Mouse (Mus musculus): Measurements from ENCODE around the gene Tbx2.

Tbx2 gene

GRCm38 (mm10) chr11:85825031-85825430 is 7.3 kb upstream of the Tbx2 start:
- DNase-seq (ENCODE audit: low spot score in 2 of 2): no peak

GRCm38 (mm10) chr11:85825823-85826222 is 6.5 kb upstream of the Tbx2 start:
- DNase-seq (ENCODE audit: low spot score in 2 of 2): no peak

- DNase-seq (ENCODE audit: low spot score in 2 of 2): no peak
These were observed 5.0 kb upstream of the Tbx2 start for GRCm38 (mm10) chr11:85827342-85827741.

- no peak for DNase-seq (ENCODE audit: low spot score in 2 of 2)
These were observed 3.4 kb upstream of the Tbx2 start for GRCm38 (mm10) chr11:85828691-85829519.

- no peak for DNase-seq (ENCODE audit: low spot score in 2 of 2)
These were observed 2.6 kb upstream of the Tbx2 start for GRCm38 (mm10) chr11:85829520-85830440.

- DNase-seq (ENCODE audit: low spot score in 2 of 2): no peak
These were observed 1.4 kb upstream of the Tbx2 start for GRCm38 (mm10) chr11:85830901-85831341.

GRCm38 (mm10) chr11:85831656-85832230 is 608 bp upstream of the Tbx2 start:
- DNase-seq (ENCODE audit: low spot score in 2 of 2): no peak

GRCm38 (mm10) chr11:85833081-85833521 is 750 bp downstream of the Tbx2 start:
- DNase-seq (ENCODE audit: low spot score in 2 of 2): no peak

- DNase-seq (ENCODE audit: low spot score in 2 of 2): no peak
These were observed 1.5 kb downstream of the Tbx2 start for GRCm38 (mm10) chr11:85833761-85834385.

GRCm38 (mm10) chr11:85834386-85834931 is 2.1 kb downstream of the Tbx2 start:
- DNase-seq (ENCODE audit: low spot score in 2 of 2): no peak

- no peak for DNase-seq (ENCODE audit: low spot score in 2 of 2)
These were observed 2.8 kb downstream of the Tbx2 start for GRCm38 (mm10) chr11:85835001-85835752.

- DNase-seq (ENCODE audit: low spot score in 2 of 2): no peak
These were observed 3.6 kb downstream of the Tbx2 start for GRCm38 (mm10) chr11:85835753-85836522.

- no peak for DNase-seq (ENCODE audit: low spot score in 2 of 2)
These were observed 4.4 kb downstream of the Tbx2 start for GRCm38 (mm10) chr11:85836523-85837290.

- DNase-seq (ENCODE audit: low spot score in 2 of 2): no peak
These were observed 4.9 kb downstream of the Tbx2 start for GRCm38 (mm10) chr11:85837291-85837647.

- DNase-seq (ENCODE audit: low spot score in 2 of 2): no peak
These were observed 5.5 kb downstream of the Tbx2 start for GRCm38 (mm10) chr11:85837648-85838423.

- DNase-seq (ENCODE audit: low spot score in 2 of 2): no peak
These were observed 6.3 kb downstream of the Tbx2 start for GRCm38 (mm10) chr11:85838424-85839257.

GRCm38 (mm10) chr11:85839258-85840030 is 7.1 kb downstream of the Tbx2 start:
- no peak for DNase-seq (ENCODE audit: low spot score in 2 of 2)

All from heart, adult 9 months (tissue).